Mouse (Mus musculus) ES-Bruce4 (cell line): ENCODE results near the gene Atxn7l1. TPM values are rescaled to one million over a fixed set of nuclear protein-coding genes. Genes with fewer than 3 reads are reported as not detected.

ENCODE experiments used
- H3K27ac ChIP-seq: 2 replicates; pipeline ENCODE4 v1.5.1; 2012; ENCODE audit warnings: low read length, inconsistent platforms; ENCODE audit not compliant: insufficient read depth
- H3K27me3 ChIP-seq: 2 replicates; pipeline ENCODE4 v1.6.1; 2012; ENCODE audit warnings: mild to moderate bottlenecking, low read length, inconsistent platforms; ENCODE audit not compliant: control insufficient read depth, poor library complexity, insufficient read depth, severe bottlenecking
- H3K36me3 ChIP-seq: 2 replicates; pipeline ENCODE4 v1.6.1; 2012; ENCODE audit warnings: inconsistent platforms, mild to moderate bottlenecking, low read length, moderate library complexity; ENCODE audit not compliant: control insufficient read depth, poor library complexity, insufficient read depth, severe bottlenecking
- H3K4me1 ChIP-seq: one replicate; pipeline ENCODE4 v1.8.1; 2011; ENCODE audit warnings: low read length; ENCODE audit not compliant: control insufficient read depth, insufficient read depth
- H3K4me3 ChIP-seq: 2 replicates; pipeline ENCODE4 v1.5.1; 2011; ENCODE audit warnings: low read depth, mild to moderate bottlenecking, low read length
- H3K9ac ChIP-seq: 2 replicates; pipeline ENCODE4 v1.6.1; 2012; ENCODE audit warnings: low read depth, mild to moderate bottlenecking, inconsistent platforms; ENCODE audit not compliant: poor library complexity, severe bottlenecking
- H3K9me3 ChIP-seq: replicated peaks from 2 replicates; pipeline ENCODE4 v1.6.1; 2012; ENCODE audit warnings: mild to moderate bottlenecking, low read length, inconsistent platforms; ENCODE audit not compliant: control insufficient read depth, poor library complexity, insufficient read depth, severe bottlenecking
- CTCF ChIP-seq: IDR thresholded peaks from one replicate; pipeline ENCODE4 v1.8.1; 2011; ENCODE audit warnings: low read depth, low read length
- EP300 ChIP-seq: IDR thresholded peaks from 2 replicates; pipeline ENCODE4 v1.6.1; 2011; ENCODE audit warnings: low read depth, low read length; ENCODE audit not compliant: insufficient read depth
- POLR2A ChIP-seq: IDR thresholded peaks from one replicate; pipeline ENCODE4 v1.8.1; 2011; ENCODE audit warnings: low read length; ENCODE audit not compliant: insufficient read depth
- polyA plus RNA-seq: library from polyadenylated mRNA; stranded (reverse); fragments of >200 nt; gene quantifications from 2 replicates; pipeline ENCODE4 v1.2.4, GENCODE M21; 2011; ENCODE audit warnings: low read depth; ENCODE audit not compliant: missing spikeins, insufficient read depth, insufficient read length

Atxn7l1 gene
- polyA plus RNA-seq, 1 experiment = 16.1 TPM

GRCm38 (mm10) chr12:33359878-33360482, 212.5 kb downstream of the Atxn7l1 start:
- TF ChIP-seq CTCF = no peak
- TF ChIP-seq EP300 = no peak
- TF ChIP-seq POLR2A = no peak
- Histone ChIP-seq H3K27me3 (no peaks in the 10 kb centered on the region), H3K27ac (no peak overlapping the region)

DNA sequence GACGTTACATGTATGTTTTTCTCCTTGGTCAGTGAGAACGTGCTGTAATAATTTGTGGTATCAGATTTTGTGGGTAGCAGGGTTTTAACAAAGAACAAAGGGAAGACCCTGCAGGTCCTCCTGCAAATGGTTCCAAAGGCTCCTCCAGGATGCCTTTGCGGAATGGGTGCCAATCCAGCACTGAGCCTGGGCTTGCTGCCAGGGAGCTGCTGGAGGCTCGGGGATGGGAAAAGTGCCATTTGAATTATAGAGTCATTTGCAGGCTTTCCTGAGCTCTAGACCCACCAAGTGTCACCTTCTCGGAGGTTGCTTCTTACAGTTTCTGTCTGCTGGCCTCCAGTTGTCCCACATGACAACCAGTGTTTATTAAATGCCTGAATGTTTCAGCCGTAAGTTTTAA, 213.2 kb downstream of the Atxn7l1 start:
- Histone ChIP-seq H3K4me1 (no peaks in the 10 kb centered on the region), H3K9ac (no peak overlapping the region), H3K9me3 (no peaks in the 10 kb centered on the region), H3K27me3 (no peaks in the 10 kb centered on the region), H3K27ac (no peak overlapping the region), H3K36me3 (no peaks in the 10 kb centered on the region), H3K4me3 (no peak overlapping the region)
- TF ChIP-seq EP300 (no peak), CTCF (no peak), POLR2A (no peak)

More at GRCm38 (mm10) chr12:33359878-33360482, 212.5 kb downstream of the Atxn7l1 start:
- Histone ChIP-seq H3K9ac (no peak overlapping the region), H3K9me3 (no peaks in the 10 kb centered on the region), H3K4me3 (no peak overlapping the region), H3K36me3 (no peaks in the 10 kb centered on the region), H3K4me1 (no peaks in the 10 kb centered on the region)

DNA sequence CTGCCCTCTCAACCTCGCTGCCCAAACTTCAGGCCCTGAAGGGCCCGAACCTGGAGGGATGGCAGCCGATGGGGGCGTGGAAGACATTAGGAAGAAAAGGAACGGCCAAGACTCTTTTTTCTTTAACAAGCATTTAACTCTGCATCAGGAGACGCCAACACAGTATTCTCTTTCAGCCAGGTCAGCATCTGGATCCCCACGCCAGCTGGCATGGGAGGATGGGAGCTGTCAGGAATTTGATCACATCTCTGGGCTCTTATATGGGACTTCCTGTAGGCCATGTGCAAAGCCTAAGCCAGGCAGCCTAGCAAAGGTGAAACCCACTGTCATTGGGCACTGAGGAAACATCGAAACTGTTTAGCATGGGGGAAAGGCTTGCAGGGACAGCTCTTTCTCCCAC, 217.0 kb downstream of the Atxn7l1 start:
- H3K4me3 ChIP-seq = no peak overlapping the region
- H3K27ac ChIP-seq = no peak overlapping the region
- TF ChIP-seq POLR2A (no peak), CTCF (no peak), EP300 (no peak)
- no peaks in the 10 kb centered on the region for H3K4me1 ChIP-seq
- H3K27me3 ChIP-seq = no peaks in the 10 kb centered on the region
- no peaks in the 10 kb centered on the region for H3K9me3 ChIP-seq
- H3K36me3 ChIP-seq = no peaks in the 10 kb centered on the region
- H3K9ac ChIP-seq = no peak overlapping the region

GRCm38 (mm10) chr12:33365133-33365532, 217.6 kb downstream of the Atxn7l1 start:
- Histone ChIP-seq H3K36me3 (no peaks in the 10 kb centered on the region), H3K27me3 (no peaks in the 10 kb centered on the region), H3K27ac (no peak overlapping the region), H3K4me1 (no peaks in the 10 kb centered on the region), H3K4me3 (no peak overlapping the region), H3K9ac (no peak overlapping the region), H3K9me3 (no peaks in the 10 kb centered on the region)
- no peak for TF ChIP-seq CTCF
- TF ChIP-seq EP300 = no peak

DNA sequence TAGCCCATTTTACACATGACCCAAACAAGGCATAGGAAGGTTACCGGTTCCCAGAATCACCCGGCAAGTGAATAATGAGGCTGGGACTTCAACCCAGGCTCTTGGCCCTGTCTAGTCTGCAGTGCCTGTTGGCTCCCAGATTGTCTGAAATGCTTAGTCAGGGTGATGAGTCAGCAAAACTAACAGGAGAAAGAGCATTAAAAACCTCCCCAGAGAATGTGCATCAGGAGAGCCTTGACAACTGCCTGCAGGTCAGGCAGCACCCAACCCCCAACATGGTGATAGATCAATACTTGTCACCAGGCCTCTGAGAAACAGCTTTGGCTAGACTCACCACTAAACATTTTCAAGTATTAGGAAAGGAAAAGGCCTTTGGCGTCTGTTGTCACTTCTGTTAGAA, 222.1 kb downstream of the Atxn7l1 start:
- no peaks in the 10 kb centered on the region for H3K36me3 ChIP-seq
- no peak overlapping the region for H3K27ac ChIP-seq
- H3K4me1 ChIP-seq = no peaks in the 10 kb centered on the region
- no peak overlapping the region for H3K9ac ChIP-seq
- no peaks in the 10 kb centered on the region for H3K27me3 ChIP-seq
- H3K4me3 ChIP-seq = no peak overlapping the region
- TF ChIP-seq POLR2A (no peak), EP300 (no peak), CTCF (no peak)
- no peaks in the 10 kb centered on the region for H3K9me3 ChIP-seq

GRCm38 (mm10) chr12:33379624-33380445, 232.3 kb downstream of the Atxn7l1 start:
- peak overlapping the region; percentile 54 for H3K4me3 ChIP-seq
- TF ChIP-seq POLR2A (no peak), CTCF (peak; percentile 90), EP300 (peak; percentile 34; the same call in 1 of the 2 replicates)
- no peaks in the 10 kb centered on the region for H3K36me3 ChIP-seq
- peak overlapping the region; percentile 33; the same call in 1 of the 2 replicates for H3K9ac ChIP-seq
- H3K9me3 ChIP-seq = no peaks in the 10 kb centered on the region
- H3K27me3 ChIP-seq = no peaks in the 10 kb centered on the region
- peaks cover 4% of the 10 kb centered on the region for H3K4me1 ChIP-seq
- H3K27ac ChIP-seq = no peak overlapping the region
